Mouse (Mus musculus) heart, embryonic 12.5 days (tissue): ENCODE data around the gene Ctdsp1. TPM values are rescaled to one million over a fixed set of nuclear protein-coding genes. Genes with fewer than 3 reads are reported as not detected.

Experiments used
- ATAC-seq: fragments of 200-750 bp; cut with Nextera tagmentation; 2 replicates; pipeline ENCODE4 v1.8.0; 2017; ENCODE audit warnings: moderate TSS enrichment, moderate library complexity; ENCODE audit not compliant: insufficient number of reproducible peaks, low FRiP score
- H3K27ac ChIP-seq: fragments of 300-500 bp; sonication (generic); 2 replicates; pipeline ENCODE4 v1.5.1; 2016; ENCODE audit warnings: mild to moderate bottlenecking, moderate library complexity; ENCODE audit not compliant: poor library complexity, severe bottlenecking
- H3K27me3 ChIP-seq: fragments of 300-500 bp; sonication (generic); replicated peaks from 2 replicates; pipeline ENCODE4 v1.6.1; 2016; ENCODE audit warnings: mild to moderate bottlenecking, moderate library complexity
- H3K36me3 ChIP-seq: fragments of 300-500 bp; sonication (generic); 2 replicates; pipeline ENCODE4 v1.6.1; 2016; ENCODE audit warnings: mild to moderate bottlenecking, moderate library complexity
- H3K4me1 ChIP-seq: fragments of 300-500 bp; sonication (generic); replicated peaks from 2 replicates; pipeline ENCODE4 v1.6.1; 2016; ENCODE audit warnings: mild to moderate bottlenecking
- H3K4me2 ChIP-seq: fragments of 300-500 bp; sonication (generic); 2 replicates; pipeline ENCODE4 v1.6.1; 2016; ENCODE audit warnings: mild to moderate bottlenecking, moderate library complexity
- H3K4me3 ChIP-seq: fragments of 300-500 bp; sonication (generic); 2 replicates; pipeline ENCODE4 v1.5.1; 2016; ENCODE audit warnings: mild to moderate bottlenecking
- H3K9ac ChIP-seq: fragments of 300-500 bp; sonication (generic); 2 replicates; pipeline ENCODE4 v1.6.1; 2016; ENCODE audit warnings: mild to moderate bottlenecking, moderate library complexity
- H3K9me3 ChIP-seq: fragments of 300-500 bp; sonication (generic); replicated peaks from 2 replicates; pipeline ENCODE4 v1.6.1; 2016; ENCODE audit warnings: mild to moderate bottlenecking, moderate library complexity
- WGBS: fragments of 180-500 bp; shearing (Covaris S2); methylation state at CpG from one replicate; pipeline ENCODE4 v1.1.7; 2016; 5-methylcytosine and 5-hydroxymethylcytosine counted together
- polyA plus RNA-seq: library from polyadenylated mRNA; unstranded; fragments of >200 nt; fragmentation: Nextera tagmentation; extraction: Ambion mirVana; gene quantifications from 2 replicates; pipeline ENCODE4 v1.2.1, GENCODE M21; 2016

Ctdsp1 gene
- polyA plus RNA-seq, 1 experiment from 2014 or later, result 55.9 TPM

- Histone ChIP-seq H3K9ac (no peak within 1 kb of the TSS), H3K4me3 (no peak within 1 kb of the TSS), H3K9me3 (no peaks in the 10 kb centered on the region), H3K4me2 (0 out of 2 replicates have a peak within 1 kb of the TSS, but pooled peaks have one; percentile 24), H3K27me3 (no peaks in the 10 kb centered on the region), H3K36me3 (no peaks in the 10 kb centered on the region), H3K4me1 (no peaks in the 10 kb centered on the region; the same call in none of the 2 replicates), H3K27ac (no peak within 1 kb of the TSS)
- ATAC-seq, result peak; percentile 52; the same call in 1 of the 2 replicates
- 4% methylated on average over 2 of the region's 2 CpGs for WGBS
Measured at GRCm38 (mm10) chr1:74361812-74362211, 29.5 kb upstream of the Ctdsp1 start, which contains the start of gene Catip. Catip (plus strand) TSS chr1:74362108.

GRCm38 (mm10) chr1:74362325-74363229 lies 28.7 kb upstream of the Ctdsp1 start:
- H3K27me3 ChIP-seq, result no peaks in the 10 kb centered on the region
- WGBS, result 52% methylated on average over 17 of the region's 17 CpGs
- no peak overlapping the region for H3K27ac ChIP-seq
- no peak overlapping the region for H3K4me3 ChIP-seq
- H3K36me3 ChIP-seq, result no peaks in the 10 kb centered on the region
- H3K4me1 ChIP-seq, result peaks cover under 1% of the 10 kb centered on the region
- H3K9ac ChIP-seq, result no peak overlapping the region
- 0 out of 2 replicates have a peak overlapping the region, but pooled peaks have one; percentile 24 for H3K4me2 ChIP-seq
- no peaks in the 10 kb centered on the region for H3K9me3 ChIP-seq
- no peak for ATAC-seq

DNA sequence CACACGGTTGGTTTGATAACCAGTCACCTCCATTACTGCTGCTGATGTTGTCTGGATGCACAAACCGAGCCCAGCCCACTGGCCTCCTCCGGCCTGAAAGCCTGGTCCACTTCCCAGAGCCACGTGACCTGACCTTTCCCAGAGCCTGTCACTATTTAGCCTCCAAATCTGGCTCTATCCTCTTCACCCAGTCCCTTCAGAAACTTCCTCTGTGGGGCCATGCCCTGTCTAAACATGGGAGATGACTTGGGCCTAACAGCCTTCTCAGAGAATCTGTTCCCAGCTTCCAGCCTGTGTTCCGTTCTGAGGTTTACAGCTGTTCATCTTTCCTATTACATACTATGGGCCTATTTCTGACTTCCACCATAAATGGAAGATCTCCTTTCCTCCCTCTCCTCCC lies 27.9 kb upstream of the Ctdsp1 start:
- Histone ChIP-seq H3K9me3 (no peaks in the 10 kb centered on the region), H3K27ac (no peak overlapping the region), H3K9ac (no peak overlapping the region), H3K4me1 (peaks cover 9% of the 10 kb centered on the region), H3K27me3 (no peaks in the 10 kb centered on the region), H3K36me3 (no peaks in the 10 kb centered on the region), H3K4me3 (no peak overlapping the region), H3K4me2 (no peak overlapping the region)
- no peak for ATAC-seq
- WGBS, result 60% methylated on average over 5 of the region's 5 CpGs

DNA sequence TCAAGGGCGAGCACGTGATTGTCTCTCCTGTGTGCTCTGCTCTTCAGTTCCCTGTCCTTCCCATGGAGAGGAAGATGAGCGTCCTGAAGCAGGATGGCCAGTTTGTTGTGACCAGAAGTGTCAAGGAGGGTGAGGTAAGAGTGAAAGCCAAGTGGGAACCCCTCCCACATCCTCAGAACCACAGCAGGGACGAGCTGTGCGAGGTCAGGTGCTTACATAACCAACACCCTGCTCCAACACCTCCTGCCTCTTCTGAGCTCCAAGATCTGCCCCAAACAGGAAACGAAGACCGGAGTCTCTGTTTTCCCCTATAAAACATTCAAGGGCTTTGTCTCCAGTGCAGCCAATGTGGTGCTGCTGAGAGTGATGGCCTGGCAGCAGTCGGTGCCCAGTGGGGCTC lies 27.0 kb upstream of the Ctdsp1 start:
- no peak overlapping the region for H3K4me3 ChIP-seq
- 70% methylated on average over 8 of the region's 8 CpGs for WGBS
- H3K4me1 ChIP-seq, result peaks cover 10% of the 10 kb centered on the region
- no peak overlapping the region for H3K27ac ChIP-seq
- H3K4me2 ChIP-seq, result no peak overlapping the region
- ATAC-seq, result no peak
- no peak overlapping the region for H3K9ac ChIP-seq
- no peaks in the 10 kb centered on the region for H3K36me3 ChIP-seq
- no peaks in the 10 kb centered on the region for H3K27me3 ChIP-seq
- H3K9me3 ChIP-seq, result no peaks in the 10 kb centered on the region

DNA sequence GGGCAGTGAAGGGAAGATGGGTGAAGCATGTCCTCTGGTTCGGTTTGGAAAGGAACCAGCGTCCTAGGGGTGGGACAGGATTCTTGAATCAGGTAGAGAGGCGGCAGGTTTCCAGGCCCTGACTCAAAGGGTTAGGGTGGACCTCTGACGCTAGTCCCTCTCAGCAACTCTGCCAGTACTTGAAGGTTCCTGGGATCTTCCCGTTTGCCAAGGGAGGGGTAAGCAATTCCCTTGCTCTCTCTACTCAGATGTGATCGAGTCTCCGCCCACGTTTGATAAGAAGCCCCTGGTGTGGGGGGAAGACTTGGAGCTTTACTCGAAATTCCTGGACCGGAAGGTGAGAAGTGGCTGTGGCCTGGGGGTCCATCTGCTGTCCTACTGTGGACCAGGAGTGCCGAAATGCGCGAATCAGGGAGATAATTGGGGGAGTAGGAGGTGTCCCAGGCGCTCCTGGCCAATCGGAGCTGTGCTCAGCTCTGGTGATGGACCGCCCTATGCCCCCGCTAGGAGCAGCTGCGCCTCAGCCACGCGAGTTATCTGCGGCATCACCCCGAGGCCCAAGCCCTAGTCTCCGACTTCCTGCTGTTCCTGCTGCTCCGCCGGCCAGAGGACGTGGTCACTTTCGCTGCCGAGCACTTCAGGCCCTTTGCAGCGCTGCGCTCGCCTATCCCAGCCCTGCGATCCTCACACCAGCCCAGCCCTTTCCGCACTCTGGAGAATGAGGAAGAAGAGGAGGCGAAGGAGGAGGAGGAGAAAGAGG lies 23.2 kb upstream of the Ctdsp1 start:
- H3K27ac ChIP-seq, result no peak overlapping the region
- H3K4me3 ChIP-seq, result peak overlapping the region; percentile 51
- 6% methylated on average over 34 of the region's 34 CpGs for WGBS
- ATAC-seq, result peak; percentile 74
- no peaks in the 10 kb centered on the region for H3K36me3 ChIP-seq
- peak overlapping the region; percentile 76 for H3K9ac ChIP-seq
- H3K4me1 ChIP-seq, result peaks cover 10% of the 10 kb centered on the region
- H3K4me2 ChIP-seq, result peak overlapping the region; percentile 89
- no peaks in the 10 kb centered on the region for H3K9me3 ChIP-seq
- H3K27me3 ChIP-seq, result no peaks in the 10 kb centered on the region

GRCm38 (mm10) chr1:74370040-74370439 lies 21.3 kb upstream of the Ctdsp1 start:
- no peak overlapping the region for H3K4me3 ChIP-seq
- no peaks in the 10 kb centered on the region for H3K27me3 ChIP-seq
- no peaks in the 10 kb centered on the region for H3K9me3 ChIP-seq
- H3K4me1 ChIP-seq, result peaks cover 12% of the 10 kb centered on the region
- no peaks in the 10 kb centered on the region for H3K36me3 ChIP-seq
- ATAC-seq, result no peak
- WGBS, result 48% methylated on average over 4 of the region's 4 CpGs
- no peak overlapping the region for H3K9ac ChIP-seq
- no peak overlapping the region for H3K27ac ChIP-seq
- no peak overlapping the region for H3K4me2 ChIP-seq

- Histone ChIP-seq H3K27ac (no peak overlapping the region), H3K4me3 (no peak overlapping the region), H3K9ac (no peak overlapping the region), H3K4me1 (peaks cover 7% of the 10 kb centered on the region; the same call in 1 of the 2 replicates), H3K27me3 (no peaks in the 10 kb centered on the region), H3K36me3 (no peaks in the 10 kb centered on the region), H3K4me2 (no peak overlapping the region), H3K9me3 (no peaks in the 10 kb centered on the region)
- ATAC-seq, result no peak
- 59% methylated on average over 4 of the region's 4 CpGs for WGBS
Measured at GRCm38 (mm10) chr1:74373372-74373771, 17.9 kb upstream of the Ctdsp1 start.

DNA sequence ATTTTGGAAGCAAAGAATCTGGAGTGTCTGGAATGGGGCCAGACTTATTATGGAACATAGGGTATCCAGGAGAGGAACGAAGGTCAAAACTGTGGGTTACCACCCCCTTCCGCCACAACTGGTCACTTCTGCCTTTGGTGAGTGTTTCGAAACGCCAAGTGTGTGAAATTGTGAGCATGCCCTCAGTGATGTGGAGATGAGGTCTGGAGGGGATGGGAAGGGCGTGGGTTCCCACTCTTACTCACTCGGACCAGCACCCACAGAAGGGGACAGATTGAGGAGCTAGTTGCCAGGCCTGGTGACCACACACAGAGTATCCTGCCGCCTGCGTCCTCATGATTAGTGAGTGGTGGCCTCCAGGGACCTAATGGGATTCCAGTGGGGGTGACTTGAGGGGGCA lies 16.3 kb upstream of the Ctdsp1 start, which contains the start of gene Slc11a1:
Slc11a1 (plus strand) TSS at position 216 of the 400 bp plus-strand sequence.
- 72% methylated on average over 8 of the region's 8 CpGs for WGBS

DNA sequence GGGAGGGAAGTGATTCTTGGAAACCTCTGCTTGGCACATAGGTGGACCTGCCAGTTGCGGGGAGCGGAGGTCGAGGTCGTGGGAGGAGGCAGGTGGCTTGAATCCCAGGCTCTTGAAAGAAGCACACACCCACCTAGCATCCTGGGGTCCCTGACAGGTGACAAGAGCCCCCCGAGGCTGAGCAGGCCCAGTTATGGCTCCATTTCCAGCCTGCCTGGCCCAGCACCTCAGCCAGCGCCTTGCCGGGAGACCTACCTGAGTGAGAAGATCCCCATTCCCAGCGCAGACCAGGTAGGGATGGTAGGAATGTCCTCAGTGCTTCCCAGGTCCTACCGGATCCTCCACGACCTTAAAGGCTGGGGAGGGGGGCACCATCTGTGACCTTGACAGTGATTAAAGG lies 15.7 kb upstream of the Ctdsp1 start:
- 72% methylated on average over 10 of the region's 10 CpGs for WGBS
- no peak overlapping the region for H3K4me3 ChIP-seq
- no peaks in the 10 kb centered on the region for H3K27me3 ChIP-seq
- H3K4me2 ChIP-seq, result no peak overlapping the region
- no peak overlapping the region for H3K27ac ChIP-seq
- no peak overlapping the region for H3K9ac ChIP-seq
- H3K9me3 ChIP-seq, result no peaks in the 10 kb centered on the region
- peaks cover 5% of the 10 kb centered on the region; the same call in 1 of the 2 replicates for H3K4me1 ChIP-seq
- ATAC-seq, result no peak
- no peaks in the 10 kb centered on the region for H3K36me3 ChIP-seq

More for the DNA sequence above, 16.3 kb upstream of the Ctdsp1 start, which contains the start of gene Slc11a1:
- Histone ChIP-seq H3K9ac (no peak within 1 kb of the TSS), H3K27me3 (no peaks in the 10 kb centered on the region), H3K27ac (no peak within 1 kb of the TSS), H3K4me2 (no peak within 1 kb of the TSS), H3K4me1 (peaks cover 5% of the 10 kb centered on the region; the same call in 1 of the 2 replicates), H3K9me3 (no peaks in the 10 kb centered on the region), H3K4me3 (no peak within 1 kb of the TSS), H3K36me3 (no peaks in the 10 kb centered on the region)
- no peak for ATAC-seq

DNA sequence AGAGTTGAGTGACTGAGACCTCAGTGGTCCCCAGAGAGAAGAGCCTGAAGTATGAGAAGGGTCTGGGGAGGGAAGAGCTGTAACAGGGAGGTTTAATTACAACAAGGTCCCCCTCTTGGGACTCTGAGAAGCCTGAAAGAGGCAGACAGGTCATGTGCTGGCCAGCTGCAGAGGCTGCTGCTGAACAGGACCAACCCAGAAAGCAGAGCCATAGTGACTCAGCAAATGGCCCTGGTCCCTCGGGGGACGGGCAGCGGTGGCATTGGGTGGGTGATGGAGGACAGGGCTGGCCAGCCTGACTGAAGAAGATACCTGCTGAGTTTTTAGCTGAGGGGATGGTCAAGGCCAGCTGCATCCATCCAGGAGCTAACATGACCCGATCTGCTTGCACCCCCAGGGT lies 14.9 kb upstream of the Ctdsp1 start:
- Histone ChIP-seq H3K27me3 (no peaks in the 10 kb centered on the region), H3K27ac (no peak overlapping the region), H3K36me3 (no peaks in the 10 kb centered on the region), H3K4me1 (peaks cover 5% of the 10 kb centered on the region; the same call in 1 of the 2 replicates), H3K9me3 (no peaks in the 10 kb centered on the region), H3K4me2 (no peak overlapping the region), H3K9ac (no peak overlapping the region), H3K4me3 (no peak overlapping the region)
- no peak for ATAC-seq
- WGBS, result 84% methylated on average over 4 of the region's 4 CpGs

DNA sequence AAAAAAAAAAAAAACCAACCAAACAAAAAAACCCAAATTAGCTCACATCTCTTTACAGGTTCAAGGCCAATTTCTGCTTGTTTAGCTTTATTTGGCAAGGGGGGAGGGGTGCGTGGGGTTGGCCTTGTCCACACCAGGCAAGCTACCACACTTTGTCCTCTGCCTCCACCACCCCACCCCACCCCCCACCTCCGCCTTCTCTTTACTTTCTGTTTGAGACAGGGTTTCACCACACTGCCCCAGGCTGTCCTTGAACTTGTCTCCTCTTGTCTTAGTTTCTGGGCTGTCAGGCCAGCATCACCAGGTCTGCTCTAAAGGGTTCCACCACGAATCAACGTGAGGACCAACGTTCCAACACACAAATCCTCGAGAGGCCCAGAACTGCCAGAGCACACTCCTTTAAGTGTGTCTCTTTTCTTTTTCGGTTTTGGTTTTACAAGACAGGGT lies 12.2 kb upstream of the Ctdsp1 start:
- H3K9ac ChIP-seq, result no peak overlapping the region
- H3K9me3 ChIP-seq, result no peaks in the 10 kb centered on the region
- no peak overlapping the region for H3K27ac ChIP-seq
- WGBS, result 81% methylated on average over 7 of the region's 7 CpGs
- H3K36me3 ChIP-seq, result no peaks in the 10 kb centered on the region
- H3K4me3 ChIP-seq, result no peak overlapping the region
- no peak for ATAC-seq
- peaks cover 5% of the 10 kb centered on the region; the same call in 1 of the 2 replicates for H3K4me1 ChIP-seq
- no peaks in the 10 kb centered on the region for H3K27me3 ChIP-seq
- H3K4me2 ChIP-seq, result no peak overlapping the region
